Mouse (Mus musculus) liver (tissue): ENCODE measurements at regions not wholly inside any gene's neighbourhood (a gene's known extent, or its start where the extent isn't known, plus 50 kb on each side); places are given as distances from the start of the nearest gene placed in this dataset.
"Not testable (repeated sequence)": the region's sequence is repeated elsewhere in the genome, so short reads cannot be mapped to it uniquely, and the experiment has no call there.

Experiments used
- DNase-seq: peaks from one replicate; pipeline ENCODE4 v3.0.0-alpha.2; 2020; ENCODE audit warnings: mixed read lengths

GRCm38 (mm10) chr14:86301666-86302065, 839.4 kb downstream of the Diaph3 start:
- no peak for DNase-seq

GRCm38 (mm10) chr14:86300811-86301210, 840.2 kb downstream of the Diaph3 start:
- DNase-seq = no peak

GRCm38 (mm10) chr14:86297991-86298390, 843.0 kb downstream of the Diaph3 start:
- DNase-seq = no peak

- not testable (repeated sequence) for DNase-seq
These were observed 846.4 kb downstream of the Diaph3 start for GRCm38 (mm10) chr14:86294606-86295005.

GRCm38 (mm10) chr14:86293804-86294203, 847.2 kb downstream of the Diaph3 start:
- DNase-seq = no peak

- DNase-seq = no peak
These were observed 847.7 kb downstream of the Diaph3 start for GRCm38 (mm10) chr14:86293371-86293770.

- DNase-seq = no peak
These were observed 850.5 kb downstream of the Diaph3 start for GRCm38 (mm10) chr14:86290556-86290955.

GRCm38 (mm10) chr14:86261640-86262230, 879.3 kb downstream of the Diaph3 start:
- DNase-seq = no peak

GRCm38 (mm10) chr14:86254196-86254595, 886.8 kb downstream of the Diaph3 start:
- DNase-seq = no peak

GRCm38 (mm10) chr14:86251617-86252016, 889.4 kb downstream of the Diaph3 start:
- DNase-seq = no peak

GRCm38 (mm10) chr14:86247686-86248085, 893.3 kb downstream of the Diaph3 start:
- no peak for DNase-seq

- no peak for DNase-seq
These were observed 894.3 kb downstream of the Diaph3 start for GRCm38 (mm10) chr14:86246770-86247169.

- DNase-seq = no peak
These were observed 897.4 kb downstream of the Diaph3 start for GRCm38 (mm10) chr14:86243662-86244061.

GRCm38 (mm10) chr14:86242836-86243235, 898.2 kb downstream of the Diaph3 start:
- DNase-seq = no peak

GRCm38 (mm10) chr14:86239090-86239489, 901.9 kb downstream of the Diaph3 start:
- no peak for DNase-seq

- no peak for DNase-seq
These were observed 907.7 kb downstream of the Diaph3 start for GRCm38 (mm10) chr14:86233305-86233704.

- no peak for DNase-seq
These were observed 910.4 kb downstream of the Diaph3 start for GRCm38 (mm10) chr14:86230609-86231008.

GRCm38 (mm10) chr14:86229755-86230154, 911.3 kb downstream of the Diaph3 start:
- no peak for DNase-seq

- no peak for DNase-seq
These were observed 925.3 kb downstream of the Diaph3 start for GRCm38 (mm10) chr14:86215711-86216110.

GRCm38 (mm10) chr14:86211654-86212053, 929.4 kb downstream of the Diaph3 start:
- DNase-seq = no peak

- DNase-seq = no peak
These were observed 936.5 kb downstream of the Diaph3 start for GRCm38 (mm10) chr14:86204582-86204981.

- DNase-seq = no peak
These were observed 943.2 kb downstream of the Diaph3 start for GRCm38 (mm10) chr14:86197864-86198263.

GRCm38 (mm10) chr14:86184663-86185381, 956.2 kb downstream of the Diaph3 start:
- DNase-seq = no peak

- DNase-seq = no peak
These were observed 962.5 kb downstream of the Diaph3 start for GRCm38 (mm10) chr14:86178517-86178916.

GRCm38 (mm10) chr14:86171118-86171517, 969.9 kb downstream of the Diaph3 start:
- no peak for DNase-seq
